Mouse (Mus musculus) kidney, embryonic 15.5 days (tissue): ENCODE data around the gene Rad51b. TPM values are rescaled to one million over a fixed set of nuclear protein-coding genes. Genes with fewer than 3 reads are reported as not detected.

ENCODE experiments used
- ATAC-seq: fragments of 200-750 bp; cut with Nextera tagmentation; replicated peaks from 2 replicates; pipeline ENCODE4 v1.8.0; 2017; ENCODE audit warnings: moderate TSS enrichment; ENCODE audit not compliant: low FRiP score
- H3K27ac ChIP-seq: fragments of 300-500 bp; sonication (generic); 2 replicates; pipeline ENCODE4 v1.5.1; 2015; ENCODE audit warnings: mild to moderate bottlenecking, inconsistent platforms
- H3K27me3 ChIP-seq: fragments of 300-500 bp; sonication (generic); 2 replicates; pipeline ENCODE4 v1.6.1; 2015; ENCODE audit warnings: inconsistent platforms
- H3K36me3 ChIP-seq: fragments of 300-500 bp; sonication (generic); 2 replicates; pipeline ENCODE4 v1.6.1; 2015; ENCODE audit warnings: inconsistent platforms
- H3K4me1 ChIP-seq: fragments of 300-500 bp; sonication (generic); 2 replicates; pipeline ENCODE4 v1.6.1; 2015; ENCODE audit warnings: inconsistent platforms
- H3K4me2 ChIP-seq: fragments of 300-500 bp; sonication (generic); 2 replicates; pipeline ENCODE4 v1.6.1; 2015; ENCODE audit warnings: moderate library complexity, mild to moderate bottlenecking, inconsistent platforms
- H3K4me3 ChIP-seq: fragments of 300-500 bp; sonication (generic); replicated peaks from 2 replicates; pipeline ENCODE4 v1.5.1; 2015; ENCODE audit warnings: mild to moderate bottlenecking, inconsistent platforms
- H3K9ac ChIP-seq: fragments of 300-500 bp; sonication (generic); 2 replicates; pipeline ENCODE4 v1.6.1; 2015; ENCODE audit warnings: mild to moderate bottlenecking, inconsistent platforms
- H3K9me3 ChIP-seq: fragments of 300-500 bp; sonication (generic); replicated peaks from 2 replicates; pipeline ENCODE4 v1.6.1; 2016; ENCODE audit warnings: inconsistent platforms
- WGBS: fragments of 180-500 bp; shearing (Covaris S2); methylation state at CpG from one replicate; pipeline ENCODE4 v1.1.7; 2015; ENCODE audit warnings: mixed read lengths; 5-methylcytosine and 5-hydroxymethylcytosine counted together
- polyA plus RNA-seq: library from polyadenylated mRNA; unstranded; fragments of >200 nt; fragmentation: Nextera tagmentation; extraction: Ambion mirVana; gene quantifications from 2 replicates; pipeline ENCODE4 v1.2.1, GENCODE M21; 2015

Gene Rad51b
- polyA plus RNA-seq, 1 experiment from 2014 or later: 8.2 TPM

DNA sequence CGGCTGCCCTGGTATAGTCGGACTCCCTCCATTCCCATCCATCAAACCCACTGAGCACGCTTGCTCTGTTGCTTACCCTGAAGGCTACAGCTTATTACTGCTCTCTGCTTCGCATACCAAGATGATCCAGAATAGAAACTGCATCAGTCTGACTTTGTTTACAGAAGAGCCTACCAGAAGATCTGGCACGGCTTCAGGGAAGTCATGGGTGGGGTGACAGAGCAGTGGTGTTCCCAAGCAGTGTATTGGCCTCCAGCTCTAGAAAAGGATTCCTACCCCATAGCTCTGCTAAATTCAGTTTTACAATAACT lies 411.3 kb downstream of the Rad51b start:
- no peaks in the 10 kb centered on the region for H3K9me3 ChIP-seq
- H3K4me3 ChIP-seq: no peak overlapping the region
- H3K27me3 ChIP-seq: no peaks in the 10 kb centered on the region
- H3K36me3 ChIP-seq: no peaks in the 10 kb centered on the region
- ATAC-seq: peak; percentile 31; the same call in 1 of the 2 replicates
- H3K27ac ChIP-seq: peak overlapping the region; percentile 89
- peaks cover 65% of the 10 kb centered on the region for H3K4me1 ChIP-seq
- H3K9ac ChIP-seq: no peak overlapping the region
- H3K4me2 ChIP-seq: no peak overlapping the region
- WGBS: 19% methylated on average over 5 of the region's 5 CpGs

DNA sequence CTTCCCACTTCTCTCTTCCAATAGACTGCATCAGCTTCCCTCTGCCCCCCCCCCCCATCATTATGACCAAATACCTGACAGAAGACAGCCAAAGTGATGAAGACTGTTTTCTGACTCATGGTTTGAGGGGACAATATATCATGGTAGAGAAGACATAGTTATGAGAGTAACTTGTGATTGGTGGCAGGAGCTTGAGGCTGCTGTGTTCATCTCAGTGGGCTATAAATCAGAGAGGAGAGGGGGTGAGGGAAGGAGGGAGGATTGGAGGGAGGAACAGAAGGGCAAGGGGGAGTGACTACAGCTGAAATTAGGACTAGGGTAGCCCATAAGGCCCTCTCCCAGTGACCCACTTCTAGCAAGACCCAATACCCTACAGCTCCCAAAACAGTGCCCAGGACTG lies 416.2 kb downstream of the Rad51b start:
- H3K4me1 ChIP-seq: peaks cover 50% of the 10 kb centered on the region
- no peak overlapping the region for H3K4me3 ChIP-seq
- no peak overlapping the region for H3K9ac ChIP-seq
- H3K36me3 ChIP-seq: no peaks in the 10 kb centered on the region
- peak; percentile 69 for ATAC-seq
- no peak overlapping the region for H3K4me2 ChIP-seq
- H3K9me3 ChIP-seq: no peaks in the 10 kb centered on the region
- H3K27ac ChIP-seq: peak overlapping the region; percentile 73
- H3K27me3 ChIP-seq: no peaks in the 10 kb centered on the region

DNA sequence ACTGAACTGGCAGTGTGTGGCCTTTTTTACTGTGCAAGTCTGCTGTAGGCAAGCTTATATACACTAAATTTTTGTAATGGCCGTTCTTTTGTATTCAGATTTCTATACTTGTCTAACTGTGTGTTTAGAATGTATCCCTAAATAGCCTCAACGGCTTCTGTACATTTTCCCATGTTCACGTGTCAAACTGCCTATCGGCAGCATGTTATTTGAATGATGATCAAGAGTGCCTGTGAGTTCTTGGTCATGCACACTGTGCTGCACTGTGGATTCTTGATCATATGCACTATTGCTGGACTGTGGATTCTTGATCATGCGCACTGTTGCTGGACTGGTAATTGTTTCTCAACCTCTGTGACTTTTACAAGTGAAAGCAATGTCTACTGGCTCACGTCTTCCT lies 417.4 kb downstream of the Rad51b start:
- no peak overlapping the region for H3K9ac ChIP-seq
- peak overlapping the region; percentile 88 for H3K27ac ChIP-seq
- H3K36me3 ChIP-seq: no peaks in the 10 kb centered on the region
- H3K9me3 ChIP-seq: no peaks in the 10 kb centered on the region
- peaks cover 44% of the 10 kb centered on the region for H3K4me1 ChIP-seq
- H3K4me3 ChIP-seq: no peak overlapping the region
- no peak overlapping the region for H3K4me2 ChIP-seq
- no peak for ATAC-seq
- 47% methylated on average over 6 of the region's 6 CpGs for WGBS
- no peaks in the 10 kb centered on the region for H3K27me3 ChIP-seq

DNA sequence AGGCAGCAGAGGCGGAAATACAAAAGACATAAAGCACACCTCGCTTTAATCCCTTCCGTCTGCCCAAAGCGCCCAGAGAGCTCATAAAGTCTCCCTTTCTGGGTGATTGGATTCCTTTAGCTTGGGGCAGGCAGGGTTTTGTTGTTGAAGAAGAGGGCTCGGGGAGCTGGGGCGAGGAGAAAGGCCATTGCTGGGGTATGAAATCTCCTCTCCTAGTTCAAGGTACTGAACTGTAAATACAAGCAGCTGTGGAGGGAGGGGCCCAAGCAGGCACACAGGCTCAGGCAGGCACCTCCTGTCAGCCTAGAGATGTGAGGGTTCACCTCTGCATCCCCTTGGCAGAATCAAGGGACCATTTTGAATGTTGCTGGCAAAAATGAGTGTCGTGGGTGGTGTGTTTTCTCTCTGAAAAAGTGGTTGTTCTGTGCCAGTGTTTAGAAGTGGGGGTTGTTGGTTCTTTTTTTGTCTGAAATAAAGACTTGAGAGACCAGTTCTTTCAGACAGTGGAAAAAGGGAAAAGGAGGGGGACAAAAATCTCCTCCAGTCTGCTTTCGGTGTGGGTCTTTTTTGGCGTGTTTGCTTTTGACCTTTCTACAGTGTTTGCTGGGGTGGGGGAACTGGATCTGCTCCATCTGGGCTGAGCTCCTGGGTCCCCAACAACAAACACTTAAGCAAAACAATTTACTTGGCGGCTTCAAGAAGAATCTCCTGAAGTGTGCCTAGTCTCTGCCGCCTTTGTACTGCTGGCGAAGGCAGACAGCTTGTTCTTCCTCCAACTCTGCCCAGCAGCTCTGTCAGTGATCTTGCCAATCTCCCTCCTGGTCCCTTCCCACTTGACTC lies 418.6 kb downstream of the Rad51b start:
- H3K27ac ChIP-seq: peak overlapping the region; percentile 88
- no peak overlapping the region for H3K4me3 ChIP-seq
- H3K4me1 ChIP-seq: peaks cover 46% of the 10 kb centered on the region
- H3K4me2 ChIP-seq: peak overlapping the region; percentile 39
- no peaks in the 10 kb centered on the region for H3K27me3 ChIP-seq
- no peak overlapping the region for H3K9ac ChIP-seq
- H3K36me3 ChIP-seq: no peaks in the 10 kb centered on the region
- H3K9me3 ChIP-seq: no peaks in the 10 kb centered on the region
- ATAC-seq: peak; percentile 77
- WGBS: 32% methylated on average over 12 of the region's 12 CpGs

DNA sequence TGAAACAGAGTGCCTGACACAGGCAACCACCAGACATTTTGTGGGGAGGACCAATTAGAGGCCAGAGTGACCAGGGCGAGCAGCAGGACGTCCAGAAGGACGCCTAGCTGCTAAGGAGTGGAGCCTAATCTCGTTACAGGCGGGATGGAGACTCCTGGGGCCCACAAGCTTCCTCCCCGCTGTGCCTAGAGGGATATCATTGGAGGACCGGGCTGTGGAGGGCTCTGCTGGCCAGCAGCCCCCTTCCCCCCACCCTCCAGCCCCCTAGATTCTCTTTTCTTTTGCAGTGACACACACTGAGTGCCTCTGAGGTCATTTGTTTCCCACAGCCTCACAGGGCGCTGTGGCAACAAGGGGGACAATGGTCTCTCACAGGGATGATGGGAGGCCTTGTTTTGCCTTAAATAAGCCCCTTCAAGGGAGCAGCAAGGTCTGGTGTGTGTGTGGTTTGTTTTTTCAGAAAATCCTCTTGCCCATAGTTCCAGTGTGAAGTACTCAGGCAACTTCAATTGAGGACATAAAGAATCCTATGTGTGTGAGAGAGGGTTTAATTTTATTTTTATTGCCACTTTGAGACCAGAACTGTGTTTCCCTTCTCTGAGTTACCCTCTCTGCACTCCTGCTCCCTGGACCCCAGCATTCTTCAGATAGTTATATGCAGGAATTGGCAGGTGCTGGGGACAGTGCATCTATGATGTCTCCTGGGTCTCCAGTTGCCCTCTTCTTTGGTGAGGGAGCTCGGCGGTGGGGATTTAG lies 422.2 kb downstream of the Rad51b start:
- no peaks in the 10 kb centered on the region for H3K9me3 ChIP-seq
- no peak overlapping the region for H3K4me3 ChIP-seq
- H3K36me3 ChIP-seq: no peaks in the 10 kb centered on the region
- H3K27me3 ChIP-seq: no peaks in the 10 kb centered on the region
- no peak overlapping the region for H3K9ac ChIP-seq
- WGBS: 45% methylated on average over 10 of the region's 10 CpGs
- ATAC-seq: 0 out of 2 replicates have a peak, but pooled peaks have one; percentile 17
- H3K4me2 ChIP-seq: no peak overlapping the region
- H3K27ac ChIP-seq: peak overlapping the region; percentile 42
- peaks cover 30% of the 10 kb centered on the region for H3K4me1 ChIP-seq

DNA sequence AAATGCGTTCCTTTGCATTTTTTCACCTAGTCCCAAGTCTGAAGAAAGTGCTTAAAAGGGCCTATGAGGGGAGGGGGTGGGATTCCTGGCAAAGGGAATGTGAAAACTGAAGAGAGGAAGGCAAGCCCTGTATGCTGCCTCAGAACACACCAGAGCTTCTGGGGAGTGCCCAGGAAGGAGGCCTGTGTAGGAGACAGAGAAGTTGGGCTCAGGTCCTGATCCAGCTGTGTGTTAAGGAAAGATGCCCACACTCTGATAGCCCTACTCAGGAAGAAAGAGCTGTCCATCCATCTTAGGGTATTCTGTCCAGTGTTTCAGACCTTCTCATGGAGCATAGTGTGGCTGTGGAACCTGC lies 422.7 kb downstream of the Rad51b start:
- Histone ChIP-seq H3K36me3 (no peaks in the 10 kb centered on the region), H3K4me3 (no peak overlapping the region), H3K9ac (no peak overlapping the region), H3K27ac (0 out of 2 replicates have a peak overlapping the region, but pooled peaks have one; percentile 42), H3K9me3 (no peaks in the 10 kb centered on the region), H3K4me2 (no peak overlapping the region), H3K27me3 (no peaks in the 10 kb centered on the region), H3K4me1 (peaks cover 24% of the 10 kb centered on the region)
- ATAC-seq: no peak
- WGBS: 60% methylated on average over 1 of the region's 1 CpGs

DNA sequence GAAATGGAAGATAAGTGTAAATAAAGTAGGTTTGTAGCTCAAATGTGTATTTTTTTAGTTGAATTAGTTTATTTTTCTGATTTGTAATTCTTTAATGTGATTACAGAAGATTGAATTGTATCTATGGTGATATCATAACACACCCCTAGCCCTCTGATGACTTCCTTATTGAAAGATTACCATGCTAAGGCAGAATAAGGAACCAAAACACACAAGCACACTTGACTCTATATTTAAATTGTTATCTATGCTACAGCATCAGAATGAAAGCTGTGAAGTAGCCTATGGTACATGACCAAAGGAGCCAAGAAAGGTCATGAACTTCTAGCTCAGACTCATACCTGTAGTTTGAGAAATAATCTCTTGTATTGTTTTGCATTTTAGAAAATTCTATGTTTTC lies 427.8 kb downstream of the Rad51b start:
- 0 out of 2 replicates have a peak, but pooled peaks cover 1% of the 10 kb centered on the region for H3K4me1 ChIP-seq
- no peaks in the 10 kb centered on the region for H3K27me3 ChIP-seq
- peaks cover 13% of the 10 kb centered on the region; the same call in 1 of the 2 replicates for H3K9me3 ChIP-seq
- H3K36me3 ChIP-seq: 0 out of 2 replicates have a peak, but pooled peaks cover 3% of the 10 kb centered on the region
- H3K27ac ChIP-seq: no peak overlapping the region
- H3K4me3 ChIP-seq: no peak overlapping the region
- H3K9ac ChIP-seq: no peak overlapping the region
- no peak for ATAC-seq
- no peak overlapping the region for H3K4me2 ChIP-seq

DNA sequence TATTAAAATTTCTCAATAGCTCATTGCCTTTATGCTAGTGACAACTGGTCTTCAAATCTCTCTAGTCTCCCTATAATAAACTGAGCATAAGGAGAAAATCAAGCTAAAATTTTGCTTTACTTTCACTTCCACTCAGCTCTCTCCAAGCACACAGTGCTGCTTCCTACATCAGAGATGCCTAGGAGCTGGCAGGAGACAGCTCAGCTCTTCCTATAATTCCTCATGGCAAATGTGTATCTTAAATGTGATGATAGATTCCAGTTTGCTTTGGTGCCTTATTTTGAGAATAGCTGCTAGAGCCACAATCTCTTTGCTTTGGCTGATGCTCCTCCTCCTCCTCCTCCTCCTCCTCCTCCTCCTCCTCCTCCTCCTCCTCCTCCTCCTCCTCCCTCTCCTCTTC lies 428.6 kb downstream of the Rad51b start:
- Histone ChIP-seq H3K9ac (no peak overlapping the region), H3K4me1 (peaks cover 3% of the 10 kb centered on the region; the same call in 1 of the 2 replicates), H3K27ac (no peak overlapping the region), H3K9me3 (peaks cover 13% of the 10 kb centered on the region; the same call in 1 of the 2 replicates), H3K4me3 (no peak overlapping the region), H3K27me3 (no peaks in the 10 kb centered on the region), H3K36me3 (0 out of 2 replicates have a peak, but pooled peaks cover 3% of the 10 kb centered on the region), H3K4me2 (no peak overlapping the region)
- no peak for ATAC-seq

DNA sequence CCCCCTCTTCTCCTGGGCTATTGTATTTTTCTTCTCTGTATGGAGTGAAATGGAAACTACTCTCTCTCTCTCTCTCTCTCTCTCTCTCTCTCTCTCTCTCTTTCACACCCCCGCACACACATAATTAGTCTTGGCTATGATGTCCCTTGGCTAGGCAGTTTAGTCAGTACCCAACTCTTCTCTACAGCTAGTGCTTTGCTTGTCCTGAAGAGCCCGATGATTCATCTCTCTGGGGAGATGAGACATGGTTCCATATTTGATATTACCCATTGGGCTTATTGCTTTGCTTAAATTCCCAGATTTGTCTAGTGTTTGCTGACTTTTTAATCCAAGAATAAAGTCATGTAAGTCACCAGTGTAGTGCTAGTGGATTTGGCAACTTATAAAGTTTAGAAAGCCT lies 429.0 kb downstream of the Rad51b start:
- H3K27ac ChIP-seq: 0 out of 2 replicates have a peak overlapping the region, but pooled peaks have one; percentile 51
- peaks cover 13% of the 10 kb centered on the region; the same call in 1 of the 2 replicates for H3K9me3 ChIP-seq
- H3K36me3 ChIP-seq: 0 out of 2 replicates have a peak, but pooled peaks cover 3% of the 10 kb centered on the region
- no peak overlapping the region for H3K9ac ChIP-seq
- peaks cover 3% of the 10 kb centered on the region; the same call in 1 of the 2 replicates for H3K4me1 ChIP-seq
- no peak for ATAC-seq
- WGBS: 75% methylated on average over 2 of the region's 2 CpGs
- no peak overlapping the region for H3K4me2 ChIP-seq
- H3K4me3 ChIP-seq: no peak overlapping the region
- H3K27me3 ChIP-seq: no peaks in the 10 kb centered on the region

DNA sequence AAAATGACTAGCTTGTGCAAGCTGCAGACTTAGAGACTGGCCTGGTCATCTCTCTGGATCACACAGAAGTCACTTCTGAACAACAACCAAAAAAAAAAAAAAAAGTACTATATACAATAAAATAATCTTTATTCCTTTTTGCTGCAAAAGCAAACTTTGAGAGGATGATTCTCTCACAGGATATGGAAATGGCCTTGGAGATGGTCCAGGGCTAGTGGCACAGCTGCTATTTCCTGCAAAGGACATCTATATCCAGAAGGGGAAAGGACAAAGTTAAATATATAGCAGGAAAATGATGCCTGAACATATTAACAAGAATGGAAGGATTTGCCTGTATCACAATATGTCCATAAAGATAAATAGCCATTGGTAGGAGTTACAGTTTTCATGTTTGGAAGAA lies 429.9 kb downstream of the Rad51b start:
- Histone ChIP-seq H3K9me3 (peaks cover 13% of the 10 kb centered on the region; the same call in 1 of the 2 replicates), H3K27me3 (no peaks in the 10 kb centered on the region), H3K4me3 (no peak overlapping the region), H3K4me1 (peaks cover 3% of the 10 kb centered on the region; the same call in 1 of the 2 replicates), H3K9ac (no peak overlapping the region), H3K4me2 (no peak overlapping the region), H3K36me3 (0 out of 2 replicates have a peak, but pooled peaks cover 3% of the 10 kb centered on the region), H3K27ac (peak overlapping the region; percentile 51; the same call in 1 of the 2 replicates)
- no peak for ATAC-seq

DNA sequence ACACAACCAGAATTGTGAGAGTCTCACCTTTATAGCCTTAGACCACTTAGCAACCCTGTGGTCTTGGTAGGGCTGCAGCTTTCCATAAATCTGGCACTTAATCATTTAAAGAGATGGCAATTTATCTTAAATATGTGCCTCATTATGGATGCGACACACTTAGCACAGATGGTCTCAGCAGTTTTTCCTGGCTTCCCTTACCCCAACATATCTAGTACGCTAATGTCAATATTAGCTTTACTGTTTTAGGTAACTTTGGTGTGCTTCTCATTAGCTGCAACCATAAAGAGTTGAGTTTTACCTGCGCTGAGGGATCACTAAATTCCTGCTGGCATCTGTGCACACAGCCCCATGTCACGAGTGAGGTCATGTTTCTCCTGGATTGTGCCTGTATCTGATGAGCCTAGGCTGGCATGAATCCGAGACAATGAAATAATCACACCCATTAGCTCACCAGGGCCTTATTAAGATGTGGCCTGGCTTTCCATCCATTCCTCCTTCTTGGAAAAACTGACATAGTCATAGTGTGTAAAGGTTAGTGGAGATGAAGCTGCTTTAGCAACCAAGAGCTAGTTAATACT lies 432.9 kb downstream of the Rad51b start:
- H3K36me3 ChIP-seq: 0 out of 2 replicates have a peak, but pooled peaks cover 3% of the 10 kb centered on the region
- no peaks in the 10 kb centered on the region for H3K27me3 ChIP-seq
- H3K9me3 ChIP-seq: peaks cover 13% of the 10 kb centered on the region; the same call in 1 of the 2 replicates
- H3K9ac ChIP-seq: no peak overlapping the region
- no peak overlapping the region for H3K4me3 ChIP-seq
- H3K27ac ChIP-seq: 0 out of 2 replicates have a peak overlapping the region, but pooled peaks have one; percentile 3
- ATAC-seq: no peak
- H3K4me2 ChIP-seq: no peak overlapping the region
- H3K4me1 ChIP-seq: peaks cover 8% of the 10 kb centered on the region; the same call in 1 of the 2 replicates
- WGBS: 65% methylated on average over 5 of the region's 5 CpGs

DNA sequence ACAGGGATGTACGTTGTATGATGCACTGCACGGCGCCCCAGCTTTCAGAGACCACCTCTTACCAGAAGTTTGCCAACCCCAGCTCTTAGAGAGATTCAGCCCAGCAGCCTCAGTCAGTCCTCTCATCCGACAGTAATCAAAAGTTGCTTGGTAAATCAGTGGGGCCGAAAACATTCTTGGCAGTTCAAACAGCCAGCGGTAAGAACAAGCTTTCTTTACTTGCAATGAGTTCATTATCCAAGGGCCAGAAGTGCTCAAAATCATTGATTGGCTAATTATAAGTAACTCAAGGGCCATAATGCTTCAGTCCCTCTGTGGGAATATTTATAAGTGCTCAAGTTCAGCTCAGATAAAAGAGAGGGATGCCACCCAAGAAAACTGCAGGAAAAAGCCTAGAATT lies 434.8 kb downstream of the Rad51b start:
- Histone ChIP-seq H3K9me3 (peaks cover 13% of the 10 kb centered on the region; the same call in 1 of the 2 replicates), H3K4me1 (peaks cover 22% of the 10 kb centered on the region; the same call in 1 of the 2 replicates), H3K27ac (peak overlapping the region; percentile 55), H3K4me3 (no peak overlapping the region), H3K9ac (no peak overlapping the region), H3K27me3 (no peaks in the 10 kb centered on the region), H3K4me2 (no peak overlapping the region), H3K36me3 (0 out of 2 replicates have a peak, but pooled peaks cover 3% of the 10 kb centered on the region)
- ATAC-seq: no peak
- WGBS: 88% methylated on average over 6 of the region's 6 CpGs
